Mouse (Mus musculus) brain, adult 10 weeks (tissue): ENCODE measurements around the gene Tesmin. TPM values are rescaled to one million over a fixed set of nuclear protein-coding genes. Genes with fewer than 3 reads are reported as not detected.

ENCODE experiments used
- polyA plus RNA-seq: library from polyadenylated mRNA; stranded (reverse); fragments of 350-450 nt; fragmentation: Illumina TruSeq; extraction: RNeasy Lipid Tissue Mini Kit (QIAGEN cat#74804); gene quantifications from one replicate; pipeline ENCODE4 v1.2.3, GENCODE M21; 2015; ENCODE audit warnings: low read depth, low replicate concordance

Gene Tesmin
- polyA plus RNA-seq: not detected

DNA sequence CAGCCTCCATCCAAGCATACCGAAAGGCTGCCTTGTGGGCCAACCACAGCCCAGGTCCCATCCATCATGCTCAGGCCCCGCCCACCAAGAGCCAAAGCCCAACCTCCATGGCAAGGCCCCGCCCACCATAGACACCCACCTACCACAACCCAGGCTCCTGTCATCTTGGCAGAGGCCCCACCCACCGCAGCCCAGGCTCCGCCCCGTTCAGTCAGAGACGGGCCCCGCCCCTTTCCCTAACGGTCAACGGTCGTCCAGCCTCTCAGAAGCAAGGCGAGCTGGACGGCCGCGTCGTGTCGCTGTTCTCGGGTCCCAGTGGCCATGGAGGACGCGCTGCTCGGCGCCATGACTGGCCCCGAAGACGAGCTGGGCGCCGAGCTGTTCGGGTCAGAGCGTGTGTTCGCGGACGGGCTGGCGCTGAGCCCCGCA is at the start of gene Tesmin:
TSS of gene Tesmin (plus strand) at position 229 of the 429 bp plus-strand sequence.

DNA sequence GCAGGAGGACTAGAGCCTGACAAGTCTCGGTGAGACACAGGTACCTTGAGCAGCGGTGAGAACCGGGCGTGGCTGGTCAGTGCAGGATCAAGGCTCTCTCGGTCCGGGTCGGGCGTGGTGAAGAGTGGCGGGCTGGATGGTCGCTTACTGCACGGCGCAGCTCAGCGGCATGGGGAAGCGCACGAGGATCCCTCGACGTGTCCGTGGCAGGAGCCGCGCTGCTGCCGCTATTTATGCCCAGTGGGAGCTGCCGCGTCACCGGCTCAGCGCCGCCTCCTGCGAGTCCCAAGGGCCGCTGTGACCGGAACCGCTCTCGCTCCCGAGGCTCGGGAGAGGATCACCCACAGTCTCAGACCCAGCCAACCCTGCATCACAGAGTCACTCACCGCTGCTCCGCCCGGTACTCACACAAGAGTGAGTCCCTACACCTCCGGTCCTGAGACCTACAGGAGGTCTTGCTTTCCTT is 25.6 kb downstream of the Tesmin start, which contains the start of gene Gal:
TSS of gene Gal (minus strand) at position 277 of the 466 bp plus-strand sequence.

Other genes with a start within 250 kb of the Tesmin start
- 80.2 TPM for gene Mrpl21, start 106.0 kb upstream of the Tesmin start, polyA plus RNA-seq
- 6.7 TPM for gene Ighmbp2, start 105.8 kb upstream of the Tesmin start, polyA plus RNA-seq
- gene Cpt1a, start 66.5 kb upstream of the Tesmin start, polyA plus RNA-seq: 16.3 TPM
- 1.8 TPM for gene Gal, start 25.7 kb downstream of the Tesmin start, polyA plus RNA-seq
- gene Ppp6r3, start 186.9 kb downstream of the Tesmin start, polyA plus RNA-seq: 61.8 TPM